Mouse (Mus musculus) ES-CJ7 (cell line): ENCODE measurements at regions not wholly inside any gene's neighbourhood (a gene's known extent, or its start where the extent isn't known, plus 50 kb on each side); places are given as distances from the start of the nearest gene placed in this dataset.
"Not testable (repeated sequence)": the region's sequence is repeated elsewhere in the genome, so short reads cannot be mapped to it uniquely, and the experiment has no call there.

Experiments used
- DNase-seq: peaks from one replicate; pipeline ENCODE4 v3.0.0; 2011; ENCODE audit warnings: low read depth, low spot score

GRCm38 (mm10) chr1:5982024-5982423 lies 1174.3 kb downstream of the Gm37988 start:
- DNase-seq = not testable (repeated sequence)

GRCm38 (mm10) chr1:6005761-6006160 lies 1198.1 kb downstream of the Gm37988 start:
- DNase-seq = peak; percentile 61
